Mouse (Mus musculus) embryonic fibroblast, embryonic 13.5 days (primary cell): ENCODE measurements around the gene Celf2.

Experiments used
- CTCF ChIP-seq: IDR thresholded peaks from 2 replicates; pipeline ENCODE4 v1.5.1; 2011; ENCODE audit warnings: mild to moderate bottlenecking, control low read depth, low read length, moderate library complexity, borderline replicate concordance; ENCODE audit not compliant: insufficient read depth
- POLR2A ChIP-seq: IDR thresholded peaks from 2 replicates; pipeline ENCODE4 v1.6.1; 2011; ENCODE audit warnings: low read depth, mild to moderate bottlenecking, control low read depth, low read length, moderate library complexity

GRCm38 (mm10) chr2:6933130-6933529, 576.2 kb downstream of the Celf2 start:
- TF ChIP-seq POLR2A: no peak
- TF ChIP-seq CTCF: no peak
